23 mouse cellular contexts compared by ENCODE assay signal in the genomic region with DNA sequence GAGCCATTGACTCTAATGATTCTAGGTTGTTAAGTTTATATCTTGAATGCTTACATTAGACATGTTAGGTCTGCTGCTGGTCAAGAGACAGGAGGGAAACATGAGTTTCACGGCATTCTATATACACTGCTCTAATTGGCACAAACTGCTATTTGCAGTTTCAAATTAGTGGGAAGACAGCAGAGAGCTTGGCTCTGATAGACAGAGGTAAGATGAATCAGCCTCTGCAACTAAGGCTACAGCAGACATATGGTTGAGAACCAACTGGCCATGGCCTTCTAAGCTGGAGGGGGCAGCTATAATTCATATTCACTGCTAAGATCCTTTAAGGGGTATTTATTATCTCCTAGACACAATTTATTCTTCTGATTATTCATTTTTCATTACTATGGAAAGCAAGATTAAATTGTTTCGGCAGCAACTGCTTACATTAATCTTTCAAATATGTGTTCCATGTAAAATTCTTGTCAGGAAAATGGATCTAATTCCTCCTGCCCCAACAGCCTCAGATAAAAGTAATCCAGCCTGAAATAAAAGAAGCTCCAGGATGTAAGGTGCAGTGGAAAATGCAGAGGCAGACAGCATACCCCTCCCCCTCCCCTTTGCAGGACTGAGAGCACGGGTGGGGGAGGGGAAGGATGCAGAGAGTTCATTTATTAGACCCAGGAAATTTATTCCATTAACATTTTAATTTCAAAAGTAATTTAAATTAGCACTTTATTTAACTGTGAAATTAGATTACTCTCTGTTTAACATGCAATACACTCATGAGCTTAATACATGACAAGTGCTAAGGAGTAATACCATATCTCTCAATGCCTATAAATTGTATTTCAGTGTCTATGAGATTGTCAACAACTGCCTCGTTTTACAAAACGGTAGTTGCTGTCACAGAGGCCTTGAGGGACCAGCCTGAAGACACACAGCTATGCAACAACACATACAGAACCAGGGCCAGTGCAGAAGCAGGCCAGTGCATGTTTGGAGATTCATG.
DNase-seq lines count a peak whose midpoint lies in the region; ATAC-seq lines count a peak whose summit lies in the region.
"Had no signal": no experiment of that assay in that cellular context is flagged by ENCODE, and none has a peak within 500 bp of the region (broad histone marks: within the 10 kb centered on the region; RNA-seq: fewer than 3 reads in every experiment).

No protein-coding gene starts in this region.

- H3K4me1 ChIP-seq in forebrain, embryonic 12.5 days: peaks cover 23% of the 10 kb centered on the region
- peaks cover 13% of the 10 kb centered on the region for H3K4me1 ChIP-seq in forebrain, embryonic 10.5 days
- H3K4me1 ChIP-seq in midbrain, embryonic 14.5 days (ENCODE audit: control insufficient read depth, insufficient read depth, low read length): peaks cover 29% of the 10 kb centered on the region
- H3K4me1 ChIP-seq: embryonic facial prominence, embryonic 12.5 days; lung, embryonic 15.5 days had no signal

- no peak overlapping the region for H3K4me2 ChIP-seq in forebrain, embryonic 12.5 days
- no peak overlapping the region for H3K4me2 ChIP-seq in midbrain, embryonic 14.5 days (ENCODE audit: low read length)
- H3K4me2 ChIP-seq: embryonic facial prominence, embryonic 12.5 days; liver, embryonic 11.5 days; lung, embryonic 15.5 days had no signal

- ATAC-seq in forebrain, embryonic 12.5 days (ENCODE audit: low FRiP score): 0 out of 2 replicates have a peak, but pooled peaks have one; percentile 64
- ATAC-seq in midbrain, embryonic 14.5 days (ENCODE audit: low FRiP score, low TSS enrichment): peak; percentile 82; the same call in 1 of the 2 replicates

- H3K9ac ChIP-seq in forebrain, embryonic 12.5 days: no peak overlapping the region
- no peak overlapping the region for H3K9ac ChIP-seq in midbrain, embryonic 14.5 days (replicated peaks; ENCODE audit: low read length)
- H3K9ac ChIP-seq: embryonic facial prominence, embryonic 12.5 days; lung, embryonic 15.5 days had no signal

- no peaks in the 10 kb centered on the region for H3K36me3 ChIP-seq in forebrain, embryonic 12.5 days (replicated peaks)
- H3K36me3 ChIP-seq in forebrain, embryonic 10.5 days (replicated peaks): no peaks in the 10 kb centered on the region
- no peaks in the 10 kb centered on the region for H3K36me3 ChIP-seq in midbrain, embryonic 14.5 days (ENCODE audit: control insufficient read depth, insufficient read depth, low read length)
- H3K36me3 ChIP-seq: embryonic facial prominence, embryonic 12.5 days; limb, embryonic 10.5 days; lung, embryonic 15.5 days had no signal

- DNase-seq in forebrain, embryonic 10.5 days (ENCODE audit: extremely low spot score, low spot score): no peak
- DNase-seq in retina, embryonic 14.5 days (ENCODE audit: low spot score): peak; percentile 31
- no peak for DNase-seq in retina, postnatal 1 day
- peak; percentile 81 for DNase-seq in midbrain, embryonic 14.5 days
- DNase-seq in left cerebral cortex, postnatal 25 days (ENCODE audit: low spot score in 2 of 2): no peak
- no peak for DNase-seq in left cerebral cortex, postnatal 14 days (ENCODE audit: low spot score in 2 of 2)
- no peak for DNase-seq in right cerebral cortex, postnatal 36 days (ENCODE audit: low spot score in 2 of 2)
- DNase-seq: adrenal gland, adult 2 months; cerebellum, adult 2 months; gastrocnemius, adult 2 months; heart, adult 11 months; kidney, adult 11 months; right cerebral cortex, postnatal 25 days; thymus, postnatal 36 days had no signal

- WGBS in forebrain, embryonic 12.5 days: 57% methylated on average over 5 of the region's 5 CpGs
- 67% methylated on average over 5 of the region's 5 CpGs for WGBS in forebrain, embryonic 10.5 days
- WGBS in midbrain, embryonic 14.5 days: 35% methylated on average over 5 of the region's 5 CpGs

- intact Hi-C loops in left cerebral cortex, postnatal 25 days (cut with DNase I): no loop called here
- intact Hi-C loops in left cerebral cortex, postnatal 14 days (cut with DNase I): no loop called here

- H3K9me3 ChIP-seq in forebrain, embryonic 12.5 days: no peaks in the 10 kb centered on the region
- H3K9me3 ChIP-seq in forebrain, embryonic 10.5 days: peaks cover under 1% of the 10 kb centered on the region; the same call in 1 of the 2 replicates
- no peaks in the 10 kb centered on the region for H3K9me3 ChIP-seq in midbrain, embryonic 14.5 days (ENCODE audit: control insufficient read depth, low read length)
- H3K9me3 ChIP-seq: embryonic facial prominence, embryonic 12.5 days; limb, embryonic 10.5 days; lung, embryonic 15.5 days had no signal

- no peak overlapping the region for H3K4me3 ChIP-seq in forebrain, embryonic 12.5 days (replicated peaks)
- no peak overlapping the region for H3K4me3 ChIP-seq in forebrain, embryonic 10.5 days
- H3K4me3 ChIP-seq in midbrain, embryonic 14.5 days (replicated peaks; ENCODE audit: low read depth, low read length): no peak overlapping the region
- H3K4me3 ChIP-seq: embryonic facial prominence, embryonic 12.5 days; gastrocnemius, adult 2 months; layer of hippocampus, adult 2 months; limb, embryonic 10.5 days; lung, embryonic 15.5 days; myocyte had no signal

- H3K27ac ChIP-seq in forebrain, embryonic 12.5 days: 0 out of 2 replicates have a peak overlapping the region, but pooled peaks have one; percentile 19
- no peak overlapping the region for H3K27ac ChIP-seq in forebrain, embryonic 10.5 days
- peak overlapping the region; percentile 70; the same call in 1 of the 2 replicates for H3K27ac ChIP-seq in midbrain, embryonic 14.5 days (replicated peaks; ENCODE audit: low read depth, low read length)
- H3K27ac ChIP-seq: embryonic facial prominence, embryonic 12.5 days; gastrocnemius, adult 2 months; kidney, postnatal 0 days; layer of hippocampus, adult 2 months; limb, embryonic 10.5 days; lung, embryonic 15.5 days had no signal

- no peaks in the 10 kb centered on the region for H3K27me3 ChIP-seq in forebrain, embryonic 12.5 days
- no peaks in the 10 kb centered on the region for H3K27me3 ChIP-seq in forebrain, embryonic 10.5 days (ENCODE audit: poor library complexity, severe bottlenecking)
- H3K27me3 ChIP-seq in midbrain, embryonic 14.5 days (ENCODE audit: control insufficient read depth, insufficient read depth, low read length): no peaks in the 10 kb centered on the region
- H3K27me3 ChIP-seq: CH12.LX; embryonic facial prominence, embryonic 12.5 days; lung, embryonic 15.5 days had no signal

Comparison
In these comparisons a context has a peak if more than half of its experiments do, and no peak if none do; other contexts are left out.
1. DNase-seq: peak in retina, embryonic 14.5 days (single experiment) and midbrain, embryonic 14.5 days (single experiment); none in forebrain, embryonic 10.5 days (single experiment), retina, postnatal 1 day (single experiment), left cerebral cortex, postnatal 25 days (0 of 2), left cerebral cortex, postnatal 14 days (0 of 2) and right cerebral cortex, postnatal 36 days (0 of 2).